ENCODE assay signal across 8 mouse cellular contexts in genomic region chr7:34929614-34930262, GRCm38 (mm10). TPM values are rescaled to one million over a fixed set of nuclear protein-coding genes. Genes with fewer than 3 reads are reported as not detected.
DNase-seq lines count a peak whose midpoint lies in the region; ATAC-seq and TF ChIP-seq lines count a peak whose summit lies in the region.

No protein-coding gene starts in this region.

- TF ChIP-seq CTCF in stomach, postnatal 0 days (IDR thresholded peaks at IDR 0.05; ENCODE audit: low read depth), result no peak

- WGBS in stomach, embryonic 14.5 days, result 61% methylated on average over 8 of the region's 8 CpGs
- 66% methylated on average over 8 of the region's 8 CpGs for WGBS in stomach, postnatal 0 days
- 63% methylated on average over 8 of the region's 8 CpGs for WGBS in intestine, embryonic 15.5 days
- WGBS in stomach, embryonic 15.5 days, result 59% methylated on average over 8 of the region's 8 CpGs

- H3K27me3 ChIP-seq in stomach, embryonic 14.5 days (ENCODE audit: control insufficient read depth, insufficient read depth, low read length), result no peaks in the 10 kb centered on the region
- no peaks in the 10 kb centered on the region for H3K27me3 ChIP-seq in stomach, postnatal 0 days (ENCODE audit: control insufficient read depth, insufficient read depth, low read length)
- no peaks in the 10 kb centered on the region for H3K27me3 ChIP-seq in intestine, embryonic 15.5 days (replicated peaks)
- H3K27me3 ChIP-seq in stomach, embryonic 15.5 days (replicated peaks), result no peaks in the 10 kb centered on the region

- TF ChIP-seq EP300 in stomach, postnatal 0 days (optimal IDR thresholded peaks at IDR 0.05), result no peak

- H3K27ac ChIP-seq in stomach, embryonic 14.5 days (ENCODE audit: low read length), result peak overlapping the region; percentile 59; the same call in 1 of the 2 replicates
- no peak overlapping the region for H3K27ac ChIP-seq in stomach, postnatal 0 days (replicated peaks)
- no peak overlapping the region for H3K27ac ChIP-seq in intestine, embryonic 15.5 days
- H3K27ac ChIP-seq in stomach, embryonic 15.5 days, result no peak overlapping the region

- no peaks in the 10 kb centered on the region; the same call in 1 of the 2 replicates for H3K36me3 ChIP-seq in stomach, embryonic 14.5 days (ENCODE audit: control insufficient read depth, insufficient read depth, low read length)
- H3K36me3 ChIP-seq in stomach, postnatal 0 days (ENCODE audit: control insufficient read depth, insufficient read depth, low read length), result no peaks in the 10 kb centered on the region
- H3K36me3 ChIP-seq in intestine, embryonic 15.5 days, result 0 out of 2 replicates have a peak, but pooled peaks cover under 1% of the 10 kb centered on the region
- peaks cover 9% of the 10 kb centered on the region; the same call in 1 of the 2 replicates for H3K36me3 ChIP-seq in stomach, embryonic 15.5 days

- no peak overlapping the region for H3K4me2 ChIP-seq in stomach, embryonic 14.5 days (replicated peaks; ENCODE audit: low read depth, low read length)
- no peak overlapping the region for H3K4me2 ChIP-seq in stomach, postnatal 0 days (replicated peaks; ENCODE audit: low read depth)
- no peak overlapping the region for H3K4me2 ChIP-seq in intestine, embryonic 15.5 days (replicated peaks)
- no peak overlapping the region for H3K4me2 ChIP-seq in stomach, embryonic 15.5 days

- H3K4me1 ChIP-seq in stomach, embryonic 14.5 days (ENCODE audit: control insufficient read depth, insufficient read depth, low read length), result no peaks in the 10 kb centered on the region
- no peaks in the 10 kb centered on the region for H3K4me1 ChIP-seq in stomach, postnatal 0 days (replicated peaks; ENCODE audit: control insufficient read depth, insufficient read depth)
- H3K4me1 ChIP-seq in intestine, embryonic 15.5 days (replicated peaks), result peaks cover 4% of the 10 kb centered on the region; the same call in 1 of the 2 replicates
- 0 out of 2 replicates have a peak, but pooled peaks cover 12% of the 10 kb centered on the region for H3K4me1 ChIP-seq in stomach, embryonic 15.5 days

- ATAC-seq in stomach, embryonic 14.5 days (ENCODE audit: insufficient number of reproducible peaks, insufficient read depth, low FRiP score, low read depth), result peak; percentile 10; the same call in 1 of the 2 replicates
- ATAC-seq in stomach, postnatal 0 days (ENCODE audit: low FRiP score, low TSS enrichment), result no peak
- peak; percentile 66 for ATAC-seq in intestine, embryonic 15.5 days
- ATAC-seq in stomach, embryonic 15.5 days (ENCODE audit: insufficient read depth, low FRiP score, low read depth), result peak; percentile 5; the same call in 1 of the 2 replicates

- no peak overlapping the region for H3K4me3 ChIP-seq in stomach, embryonic 14.5 days (ENCODE audit: low read depth, low read length)
- no peak overlapping the region for H3K4me3 ChIP-seq in stomach, postnatal 0 days (ENCODE audit: low read depth, low read length)
- H3K4me3 ChIP-seq in intestine, embryonic 15.5 days (replicated peaks), result no peak overlapping the region
- no peak overlapping the region for H3K4me3 ChIP-seq in stomach, embryonic 15.5 days (replicated peaks)

- no peaks in the 10 kb centered on the region for H3K9me3 ChIP-seq in stomach, embryonic 14.5 days (ENCODE audit: control insufficient read depth, low read depth, low read length)
- no peaks in the 10 kb centered on the region for H3K9me3 ChIP-seq in stomach, postnatal 0 days (ENCODE audit: control insufficient read depth, low read length)
- no peaks in the 10 kb centered on the region for H3K9me3 ChIP-seq in intestine, embryonic 15.5 days
- no peaks in the 10 kb centered on the region for H3K9me3 ChIP-seq in stomach, embryonic 15.5 days

- H3K9ac ChIP-seq in stomach, embryonic 14.5 days (replicated peaks; ENCODE audit: low read depth, low read length), result no peak overlapping the region
- H3K9ac ChIP-seq in stomach, postnatal 0 days (ENCODE audit: low read length), result no peak overlapping the region
- no peak overlapping the region for H3K9ac ChIP-seq in intestine, embryonic 15.5 days
- H3K9ac ChIP-seq in stomach, embryonic 15.5 days, result no peak overlapping the region

- no peak for DNase-seq in stomach, postnatal 0 days (ENCODE audit: low spot score)
- peak; percentile 11 for DNase-seq in forelimb bud, embryonic 11.5 days (ENCODE audit: low read depth, low spot score)
- no peak for DNase-seq in cerebellum, adult 18-20 months
- DNase-seq in testis, postnatal 10 days (ENCODE audit: low spot score), result no peak
- no peak for DNase-seq in lung, postnatal 14 days

RNA-seq across cellular contexts. Expression of gene Pepd, which starts 17.6 kb away (rescaled TPM):
- polyA plus RNA-seq in stomach, embryonic 14.5 days (2014; fragmentation: Nextera tagmentation; extraction: Ambion mirVana), result 63.7 and 68.3 TPM in 2 replicates
- 48.7 and 48.8 TPM in 2 replicates for polyA plus RNA-seq in stomach, postnatal 0 days (2015; fragmentation: Nextera tagmentation; extraction: Ambion mirVana)
- 91.4 and 95.6 TPM in 2 replicates for polyA plus RNA-seq in intestine, embryonic 15.5 days (2015; fragmentation: Nextera tagmentation; extraction: Ambion mirVana)
- 68.9 and 71.4 TPM in 2 replicates for polyA plus RNA-seq in stomach, embryonic 15.5 days (2015; fragmentation: Nextera tagmentation; extraction: Ambion mirVana)
